Mouse (Mus musculus): ENCODE results near the gene 1700061G19Rik. TPM values are rescaled to one million over a fixed set of nuclear protein-coding genes. Genes with fewer than 3 reads are reported as not detected.

The 1700061G19Rik gene
- total and polyA plus RNA-seq, 3 experiments: 0.07 to 5.1 (median 2.7) TPM

DNA sequence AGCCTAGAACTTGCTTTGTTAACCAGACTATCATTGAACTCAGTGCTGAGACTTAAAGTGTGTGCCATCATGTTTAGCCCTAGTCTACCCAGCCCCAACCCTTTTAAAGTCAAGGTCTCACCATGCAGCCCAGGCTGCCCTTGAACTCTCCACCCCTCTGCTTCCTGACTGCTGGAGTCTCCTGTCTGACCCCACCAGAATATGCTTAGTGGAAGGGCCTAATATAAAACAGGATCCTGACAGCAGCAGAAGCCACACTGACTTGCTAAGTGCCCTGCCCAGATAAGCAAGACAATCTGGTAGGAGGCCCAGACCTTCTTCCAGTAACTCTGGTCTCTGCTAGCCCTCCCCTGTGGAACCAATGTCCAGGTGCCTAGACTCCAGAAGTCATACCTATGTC, 53.8 kb downstream of the 1700061G19Rik start:
- peak; percentile 46 for DNase-seq

DNA sequence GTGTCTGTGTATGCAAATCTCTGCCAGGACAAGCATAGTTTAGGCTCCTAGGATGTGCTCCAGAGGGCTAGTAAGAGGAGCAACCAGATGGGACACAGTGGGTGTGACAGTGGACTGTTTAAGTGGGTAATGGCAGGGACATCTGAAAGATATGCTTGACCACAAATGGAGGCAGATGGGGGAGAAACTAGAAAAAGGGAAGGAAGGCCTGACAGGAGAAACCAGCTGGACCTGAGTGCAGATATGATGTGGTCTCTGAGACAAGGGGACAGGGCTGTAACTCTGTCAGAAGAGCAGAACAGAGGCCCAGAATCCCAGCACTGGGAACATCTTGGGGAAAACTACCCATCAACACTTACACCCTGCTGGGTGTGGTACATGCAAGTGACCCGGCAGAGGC, 54.3 kb downstream of the 1700061G19Rik start:
- no peak for DNase-seq

DNA sequence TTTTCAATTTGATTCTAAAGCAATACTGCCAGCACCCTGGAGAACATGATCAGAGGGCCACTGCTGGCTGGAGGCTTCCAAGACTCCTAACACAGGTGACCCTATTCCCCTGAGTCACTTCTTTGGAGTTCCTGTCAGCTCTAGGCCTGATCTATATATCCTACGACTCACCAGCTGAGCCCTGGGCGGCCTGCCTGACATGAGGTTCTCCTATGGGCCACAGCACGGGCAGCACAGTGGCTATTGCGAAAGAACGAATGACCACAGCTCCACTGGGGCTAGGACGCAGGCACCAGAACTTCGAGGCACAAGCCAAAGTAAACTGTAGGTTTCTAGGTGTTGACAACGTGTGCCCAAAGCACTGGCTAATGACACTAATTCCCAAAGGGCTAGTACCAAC, 54.7 kb downstream of the 1700061G19Rik start:
- peak; percentile 41 for DNase-seq

GRCm38 (mm10) chr17:56933395-56933794, 58.1 kb downstream of the 1700061G19Rik start:
- DNase-seq: no peak

DNA sequence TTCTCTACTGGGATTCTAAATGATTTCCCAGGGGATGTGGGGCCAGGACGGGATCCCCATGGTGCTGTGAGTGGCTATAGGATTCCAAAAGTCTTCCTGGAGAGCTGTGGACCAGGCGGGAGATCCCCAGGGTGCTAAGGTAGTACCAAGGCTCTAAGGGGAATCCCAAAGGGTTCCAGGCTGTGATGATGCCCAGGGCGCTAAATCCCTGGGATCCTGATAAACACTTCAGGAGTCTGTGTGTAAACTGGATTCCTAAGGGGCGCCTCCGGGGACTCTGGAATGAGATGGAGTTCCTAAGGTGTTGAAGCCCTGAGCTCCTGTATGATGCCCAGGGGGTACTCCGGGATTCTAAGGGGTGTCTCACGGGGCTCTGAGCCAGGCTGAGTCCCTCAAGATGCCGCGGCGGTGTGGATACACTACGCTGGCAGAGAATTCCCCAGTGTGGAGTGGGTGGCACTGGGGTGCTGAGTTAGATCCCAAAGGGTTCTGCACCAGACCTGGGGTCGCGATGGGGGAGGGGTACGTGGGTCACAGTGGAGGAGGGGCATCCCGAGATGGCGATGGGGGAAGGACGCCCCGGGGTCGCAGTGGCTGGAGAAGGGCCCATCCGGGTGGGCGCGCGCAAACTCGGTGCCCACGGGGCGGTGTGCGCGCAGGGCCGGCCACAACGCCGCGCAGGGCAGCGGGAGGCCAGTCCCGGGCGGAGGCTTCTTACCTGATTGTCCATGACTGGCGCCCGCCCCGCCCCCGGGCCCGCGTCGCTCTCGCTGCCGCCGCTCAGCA, 59.5 kb downstream of the 1700061G19Rik start:
- DNase-seq: no peak

- DNase-seq: peak; percentile 100
Measured at GRCm38 (mm10) chr17:56935363-56936131, 60.3 kb downstream of the 1700061G19Rik start, which contains the start of gene Mllt1. TSS of gene Mllt1 (minus strand) at chr17:56935415.

DNA sequence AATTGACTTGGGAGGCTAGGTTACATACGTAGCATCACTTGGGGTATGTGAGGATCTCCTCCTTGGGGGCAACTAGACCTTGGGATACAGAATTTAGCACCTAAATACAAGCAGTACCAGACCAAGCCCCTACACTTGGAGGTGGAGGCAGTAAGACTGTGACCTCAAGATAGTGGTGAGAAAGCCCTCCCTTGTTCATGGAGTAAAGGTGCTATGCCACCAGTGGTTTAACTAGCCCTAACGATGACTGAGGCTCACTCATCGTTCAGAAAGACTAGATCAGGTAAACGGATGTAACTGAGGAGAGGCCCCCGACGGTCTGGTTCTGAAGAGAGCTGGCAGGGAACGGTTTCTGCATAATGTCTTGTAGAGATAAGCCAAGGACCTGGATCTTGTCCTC, 61.5 kb downstream of the 1700061G19Rik start:
- no peak for DNase-seq

Other genes starting within 250 kb of the 1700061G19Rik start
- 100 to 1,000 TPM; 549 to 571 TPM for gene Lonp1, start 248.6 kb upstream of the 1700061G19Rik start, total RNA-seq (2021)
- 447 and 560 TPM in 2 replicates for gene Lonp1, start 248.6 kb upstream of the 1700061G19Rik start, polyA plus RNA-seq (2012; rRNA removed)
- gene Catsperd, start 247.3 kb upstream of the 1700061G19Rik start, total RNA-seq (2021): 1 to 10 TPM; 1.1 to 6.6 TPM
- 1.4 and 1.9 TPM in 2 replicates for gene Catsperd, start 247.3 kb upstream of the 1700061G19Rik start, polyA plus RNA-seq (2012; rRNA removed)
- 10 to 100 TPM; 64.3 to 77.8 TPM for gene Ranbp3, start 202.2 kb upstream of the 1700061G19Rik start, total RNA-seq (2021)
- gene Ranbp3, start 202.2 kb upstream of the 1700061G19Rik start, polyA plus RNA-seq (2012; rRNA removed): 82.4 and 97.1 TPM in 2 replicates
- 100 to 1,000 TPM; 263 to 339 TPM for gene Ndufa11, start 157.7 kb upstream of the 1700061G19Rik start, total RNA-seq (2021)
- gene Ndufa11, start 157.7 kb upstream of the 1700061G19Rik start, polyA plus RNA-seq (2012; rRNA removed): 862 and 877 TPM in 2 replicates
- 10 to 100 TPM; 26.8 to 31.6 TPM for gene Vmac, start 157.5 kb upstream of the 1700061G19Rik start, total RNA-seq (2021)
- 50.2 and 57.3 TPM in 2 replicates for gene Vmac, start 157.5 kb upstream of the 1700061G19Rik start, polyA plus RNA-seq (2012; rRNA removed)
- 1 to 10 TPM; 3.2 to 3.9 TPM for gene Nrtn, start 117.9 kb upstream of the 1700061G19Rik start, total RNA-seq (2021)
- gene Nrtn, start 117.9 kb upstream of the 1700061G19Rik start, polyA plus RNA-seq (2012; rRNA removed): 53.9 and 64.0 TPM in 2 replicates
- 10 to 100 TPM; 30.0 to 36.2 TPM for gene Dus3l, start 110.7 kb upstream of the 1700061G19Rik start, total RNA-seq (2021)
- gene Dus3l, start 110.7 kb upstream of the 1700061G19Rik start, polyA plus RNA-seq (2012; rRNA removed): 104 and 121 TPM in 2 replicates
- under 1 TPM; 0.43 to 0.73 TPM for gene Prr22, start 105.2 kb upstream of the 1700061G19Rik start, total RNA-seq (2021)
- 4.7 and 5.6 TPM in 2 replicates for gene Prr22, start 105.2 kb upstream of the 1700061G19Rik start, polyA plus RNA-seq (2012; rRNA removed)
- gene Rfx2, start 44.5 kb upstream of the 1700061G19Rik start, total RNA-seq (2021): 1 to 10 TPM; 5.7 to 7.8 TPM
- gene Rfx2, start 44.5 kb upstream of the 1700061G19Rik start, polyA plus RNA-seq (2012; rRNA removed): 12.3 and 13.4 TPM in 2 replicates
- under 1 TPM; 0.20 to 0.59 TPM for gene Acsbg2, start 1.0 kb upstream of the 1700061G19Rik start, total RNA-seq (2021)
- gene Acsbg2, start 1.0 kb upstream of the 1700061G19Rik start, polyA plus RNA-seq (2012; rRNA removed): 0.09 and 0.11 TPM in 2 replicates
- gene Mllt1, start 59.9 kb downstream of the 1700061G19Rik start, total RNA-seq (2021): 10 to 100 TPM; 32.9 to 46.8 TPM
- gene Mllt1, start 59.9 kb downstream of the 1700061G19Rik start, polyA plus RNA-seq (2012; rRNA removed): 54.8 and 55.0 TPM in 2 replicates
- gene Acer1, start 106.6 kb downstream of the 1700061G19Rik start, total RNA-seq (2021): under 1 TPM in 1 of 2 experiments, not detected in 1; 0.23 TPM
- 0.42 and 0.51 TPM in 2 replicates for gene Acer1, start 106.6 kb downstream of the 1700061G19Rik start, polyA plus RNA-seq (2012; rRNA removed)
- 100 to 1,000 TPM; 118 to 140 TPM for gene Clpp, start 114.8 kb downstream of the 1700061G19Rik start, total RNA-seq (2021)
- gene Clpp, start 114.8 kb downstream of the 1700061G19Rik start, polyA plus RNA-seq (2012; rRNA removed): 378 and 412 TPM in 2 replicates
- gene Alkbh7, start 121.9 kb downstream of the 1700061G19Rik start, total RNA-seq (2021): 10 to 100 TPM; 58.3 to 81.0 TPM
- gene Alkbh7, start 121.9 kb downstream of the 1700061G19Rik start, polyA plus RNA-seq (2012; rRNA removed): 182 and 186 TPM in 2 replicates
- gene Pspn, start 124.5 kb downstream of the 1700061G19Rik start, total RNA-seq (2021): not detected
- 1.9 TPM in 2 replicates for gene Pspn, start 124.5 kb downstream of the 1700061G19Rik start, polyA plus RNA-seq (2012; rRNA removed)
- 10 to 100 TPM; 55.8 to 57.3 TPM for gene Gtf2f1, start 135.8 kb downstream of the 1700061G19Rik start, total RNA-seq (2021)
- 23.8 and 28.5 TPM in 2 replicates for gene Gtf2f1, start 135.8 kb downstream of the 1700061G19Rik start, polyA plus RNA-seq (2012; rRNA removed)
- gene Gm17949, start 136.0 kb downstream of the 1700061G19Rik start, total RNA-seq (2021): not detected
- not detected in 2 replicates for gene Gm17949, start 136.0 kb downstream of the 1700061G19Rik start, polyA plus RNA-seq (2012; rRNA removed)
- 10 to 100 TPM; 76.9 to 88.8 TPM for gene Khsrp, start 156.0 kb downstream of the 1700061G19Rik start, total RNA-seq (2021)
- gene Khsrp, start 156.0 kb downstream of the 1700061G19Rik start, polyA plus RNA-seq (2012; rRNA removed): 145 and 160 TPM in 2 replicates
- not detected for gene Slc25a41, start 166.2 kb downstream of the 1700061G19Rik start, total RNA-seq (2021)
- 0.18 TPM in 1 of 2 replicates, not detected in the other for gene Slc25a41, start 166.2 kb downstream of the 1700061G19Rik start, polyA plus RNA-seq (2012; rRNA removed)
- 1 to 10 TPM in 1 of 2 experiments, under 1 TPM in 1; 0.63 to 1.8 TPM for gene Crb3, start 183.6 kb downstream of the 1700061G19Rik start, total RNA-seq (2021)
- gene Crb3, start 183.6 kb downstream of the 1700061G19Rik start, polyA plus RNA-seq (2012; rRNA removed): 1.1 and 1.5 TPM in 2 replicates
- gene Slc25a23, start 184.4 kb downstream of the 1700061G19Rik start, total RNA-seq (2021): 10 to 100 TPM; 75.8 to 87.5 TPM
- 72.0 and 94.5 TPM in 2 replicates for gene Slc25a23, start 184.4 kb downstream of the 1700061G19Rik start, polyA plus RNA-seq (2012; rRNA removed)
- gene Dennd1c, start 203.0 kb downstream of the 1700061G19Rik start, total RNA-seq (2021): 1 to 10 TPM; 1.8 TPM
- gene Dennd1c, start 203.0 kb downstream of the 1700061G19Rik start, polyA plus RNA-seq (2012; rRNA removed): 2.8 and 3.3 TPM in 2 replicates
- gene Tubb4a, start 212.3 kb downstream of the 1700061G19Rik start, total RNA-seq (2021): 1 to 10 TPM; 5.7 to 7.7 TPM
- 3.1 and 3.8 TPM in 2 replicates for gene Tubb4a, start 212.3 kb downstream of the 1700061G19Rik start, polyA plus RNA-seq (2012; rRNA removed)
- under 1 TPM; 0.45 to 0.72 TPM for gene Tnfsf9, start 229.8 kb downstream of the 1700061G19Rik start, total RNA-seq (2021)
- gene Tnfsf9, start 229.8 kb downstream of the 1700061G19Rik start, polyA plus RNA-seq (2012; rRNA removed): 1.2 and 1.8 TPM in 2 replicates

All from adrenal gland, adult 2 months (tissue).